In the genomic region with DNA sequence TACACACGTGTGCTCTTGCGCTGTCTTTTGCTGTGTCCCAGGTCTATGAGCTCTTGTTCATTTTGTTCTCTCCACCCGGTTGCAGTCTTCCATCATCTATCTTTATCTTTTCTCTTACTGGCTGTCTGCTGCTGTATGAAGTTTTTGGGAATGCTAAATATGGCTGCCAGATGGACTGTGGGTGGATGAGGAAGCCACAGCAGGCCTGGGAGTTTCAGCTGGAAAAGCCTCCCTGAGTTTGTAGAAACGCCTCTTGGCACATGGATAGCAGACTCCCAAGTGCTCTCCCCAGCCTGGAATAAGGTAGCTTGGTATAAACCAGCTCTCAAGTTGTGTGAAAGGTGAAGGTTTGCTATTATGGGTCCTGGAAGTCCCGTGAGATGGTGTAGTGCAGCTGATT, we compare ENCODE assay signal across 14 mouse cellular contexts. TPM values are rescaled to one million over a fixed set of nuclear protein-coding genes. Genes with fewer than 3 reads are reported as not detected.
DNase-seq lines count a peak whose midpoint lies in the region; ATAC-seq lines count a peak whose summit lies in the region.
"Had no signal": no experiment of that assay in that cellular context is flagged by ENCODE, and none has a peak within 500 bp of the region (broad histone marks: within the 10 kb centered on the region; RNA-seq: fewer than 3 reads in every experiment).

No protein-coding gene starts in this region.

- peak; percentile 80 to 94 for DNase-seq in frontal cortex, postnatal 36 days (ENCODE audit: low spot score in 2 of 2)
- peak; percentile 88 to 90 for DNase-seq in left cerebral cortex, adult 18-20 months (ENCODE audit: low spot score in 2 of 2)
- DNase-seq in right cerebral cortex, postnatal 25 days, result peak; percentile 84
- no peak for DNase-seq in lung, postnatal 10 days
- no peak for DNase-seq in kidney, postnatal 36 days
- no peak for DNase-seq in retina, postnatal 1 day
- DNase-seq: adrenal gland, adult 8-10 months; cerebellum, adult 9-11 months; gastrocnemius, postnatal 10 days; heart, adult 2 months; kidney, adult 2 months; lung, postnatal 36 days; thymus, postnatal 4 days had no signal

- ATAC-seq in frontal cortex, adult (ENCODE audit: low TSS enrichment), result peak; percentile 75

RNA-seq across cellular contexts. Expression of gene Usp42, which starts 41.2 kb away (rescaled TPM):
- total RNA-seq in left cerebral cortex, adult 18-20 months (2021), result 10 to 100 TPM; 21.3 to 23.8 TPM

Comparison
In these comparisons a context has a peak if more than half of its experiments do, and no peak if none do; other contexts are left out.
1. DNase-seq: peak in frontal cortex, postnatal 36 days (2 of 2), left cerebral cortex, adult 18-20 months (2 of 2) and right cerebral cortex, postnatal 25 days (single experiment); none in lung, postnatal 10 days (single experiment), kidney, postnatal 36 days (0 of 2) and retina, postnatal 1 day (single experiment).